Mouse (Mus musculus): ENCODE results near the gene Fbxo47.
"Not testable (repeated sequence)": the region's sequence is repeated elsewhere in the genome, so short reads cannot be mapped to it uniquely, and the experiment has no call there.

Gene Fbxo47

DNA sequence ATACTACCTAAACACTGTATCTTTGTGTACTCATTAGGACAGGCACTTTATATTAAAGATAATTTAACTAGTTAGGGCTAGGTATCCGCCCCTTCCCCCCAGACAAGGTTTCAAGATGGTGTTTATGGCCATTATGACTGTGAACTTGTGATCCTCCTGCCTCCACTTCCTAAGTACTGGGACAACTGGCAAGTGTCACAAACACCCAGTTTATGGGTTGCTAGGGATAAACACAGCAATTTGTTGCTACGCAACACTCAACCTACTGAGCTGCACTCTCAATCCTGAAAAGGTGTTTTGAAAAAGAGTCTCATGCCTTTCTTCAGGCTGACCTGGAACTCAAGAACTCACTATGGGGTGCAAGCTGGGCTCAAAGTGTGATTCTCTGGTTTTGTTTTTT is 6.6 kb downstream of the Fbxo47 start:
- no peak for DNase-seq

DNA sequence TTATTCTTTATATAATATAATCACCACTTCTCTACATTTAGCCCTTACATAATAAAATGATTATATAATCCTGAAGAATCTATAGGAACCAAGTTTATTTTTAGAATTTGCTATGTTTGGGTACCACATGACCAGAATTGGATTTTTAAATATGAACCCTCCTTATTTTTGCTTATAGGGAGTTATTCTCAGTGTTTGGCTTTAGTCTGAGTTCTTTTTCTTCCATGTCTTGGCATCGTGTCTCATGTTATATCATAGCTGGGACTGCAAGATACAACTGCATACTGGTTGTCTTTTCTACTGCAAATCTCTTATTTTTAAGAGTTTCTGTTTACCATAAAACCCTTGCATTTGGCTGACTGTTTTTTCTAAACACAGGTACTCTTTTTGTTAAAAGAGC is 9.6 kb downstream of the Fbxo47 start:
- no peak for DNase-seq

DNA sequence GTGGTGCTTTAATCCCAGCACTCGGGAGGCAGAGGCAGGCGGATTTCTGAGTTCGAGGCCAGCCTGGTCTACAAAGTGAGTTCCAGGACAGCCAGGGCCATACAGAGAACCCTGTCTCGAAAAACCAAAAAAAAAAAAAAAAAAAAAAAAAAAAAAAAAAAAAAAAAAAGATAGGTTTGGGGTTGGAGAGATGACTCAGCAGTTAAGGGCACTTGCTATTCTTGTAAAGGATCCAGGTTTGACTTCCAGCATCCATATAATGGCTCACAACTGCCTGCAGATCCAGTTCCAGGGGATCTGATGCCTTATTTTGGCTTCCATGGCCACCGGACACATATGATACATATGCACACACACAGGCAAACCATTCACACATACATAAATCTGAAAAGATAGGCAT is 11.6 kb downstream of the Fbxo47 start:
- DNase-seq: not testable (repeated sequence)

DNA sequence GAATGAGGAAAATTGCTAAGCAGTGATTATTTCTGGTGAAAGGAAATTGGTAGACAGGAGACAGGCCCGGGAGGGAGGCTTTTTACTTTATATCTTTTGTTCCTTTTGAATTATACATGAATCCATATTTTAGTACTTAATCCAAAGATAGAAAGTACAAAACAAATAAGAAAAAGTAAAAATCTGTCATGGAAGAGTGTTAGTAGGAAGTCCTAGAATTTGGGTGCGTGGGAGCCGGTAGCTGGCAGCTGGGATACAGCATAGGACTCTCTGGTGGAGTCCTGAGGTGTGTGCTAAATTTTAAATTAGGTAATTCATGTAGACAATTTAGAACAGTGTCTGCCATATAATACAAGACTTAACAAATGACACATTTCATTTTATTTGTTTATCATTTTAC is 16.4 kb downstream of the Fbxo47 start:
- DNase-seq: no peak

DNA sequence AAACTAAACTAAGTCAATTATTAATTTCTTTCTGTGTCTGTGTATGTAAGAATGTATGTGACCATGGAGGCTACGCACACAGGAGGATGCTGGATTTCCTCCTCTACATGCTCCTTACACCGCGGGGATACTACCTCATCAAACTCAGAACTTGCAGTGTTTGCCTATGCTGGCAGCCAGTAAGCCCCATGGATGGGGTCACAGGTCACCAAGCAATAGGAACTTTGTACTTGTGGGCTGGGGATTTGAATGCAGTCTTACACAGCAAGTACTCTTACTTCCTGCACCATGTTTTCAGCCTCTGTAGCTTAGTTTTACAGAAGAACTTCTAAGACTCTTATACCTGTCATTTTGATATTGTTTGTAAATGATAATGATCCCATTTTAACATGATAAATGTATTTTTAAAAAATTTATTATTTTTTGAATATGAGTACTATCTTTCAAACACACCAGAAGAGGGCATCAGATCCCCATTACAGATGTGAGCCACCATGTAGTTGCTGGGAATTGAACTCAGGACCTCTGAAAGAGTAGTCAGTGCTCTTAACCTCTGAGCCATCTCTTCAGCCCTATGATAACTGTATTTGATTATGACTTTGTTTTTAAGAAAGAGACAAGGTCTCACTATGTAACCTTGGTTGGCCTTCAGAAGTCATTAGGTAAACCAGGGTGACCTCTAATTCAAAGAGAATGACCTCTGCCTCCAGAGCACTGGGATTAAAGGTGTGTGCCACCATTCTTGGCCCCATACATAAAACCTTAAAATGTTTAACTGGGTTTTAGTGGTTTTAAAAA is 17.7 kb downstream of the Fbxo47 start:
- DNase-seq: no peak

DNA sequence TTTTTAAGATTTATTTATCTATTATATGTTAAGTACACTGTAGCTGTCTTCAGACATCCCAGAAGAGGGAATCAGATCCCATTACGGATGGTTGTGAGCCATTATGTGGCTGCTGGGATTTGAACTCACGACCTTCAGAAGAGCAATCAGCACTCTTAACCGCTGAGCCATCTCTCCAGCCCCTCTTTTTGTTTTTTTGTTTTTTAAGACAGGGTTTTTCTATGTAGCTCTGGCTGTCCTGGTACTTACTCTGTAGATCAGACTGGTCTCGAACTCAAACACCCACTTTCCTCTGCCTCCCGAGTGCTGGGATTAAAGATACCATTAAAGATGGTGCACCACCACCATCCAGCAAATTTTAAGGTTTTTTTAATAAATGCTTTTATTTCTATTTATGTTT is 18.5 kb downstream of the Fbxo47 start:
- DNase-seq: no peak

DNA sequence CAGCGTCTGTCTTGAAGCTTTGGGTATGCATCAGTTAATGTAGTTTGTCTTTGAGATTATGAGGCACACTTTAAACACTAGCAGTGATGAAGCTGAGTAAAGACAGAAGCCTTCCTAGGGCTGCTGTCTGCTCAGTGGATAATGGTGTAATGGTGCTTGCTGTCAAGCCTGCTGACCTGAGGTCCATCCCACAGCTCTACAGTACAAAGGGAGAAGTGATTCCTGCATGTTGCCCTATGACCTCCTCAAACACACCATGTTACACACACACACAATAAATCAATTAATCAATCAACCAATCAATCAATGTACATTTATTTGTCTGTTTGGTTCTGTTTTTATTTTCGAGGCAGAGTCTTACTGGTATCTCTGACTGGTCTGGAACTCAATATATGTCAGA is 21.8 kb downstream of the Fbxo47 start:
- DNase-seq: no peak

DNA sequence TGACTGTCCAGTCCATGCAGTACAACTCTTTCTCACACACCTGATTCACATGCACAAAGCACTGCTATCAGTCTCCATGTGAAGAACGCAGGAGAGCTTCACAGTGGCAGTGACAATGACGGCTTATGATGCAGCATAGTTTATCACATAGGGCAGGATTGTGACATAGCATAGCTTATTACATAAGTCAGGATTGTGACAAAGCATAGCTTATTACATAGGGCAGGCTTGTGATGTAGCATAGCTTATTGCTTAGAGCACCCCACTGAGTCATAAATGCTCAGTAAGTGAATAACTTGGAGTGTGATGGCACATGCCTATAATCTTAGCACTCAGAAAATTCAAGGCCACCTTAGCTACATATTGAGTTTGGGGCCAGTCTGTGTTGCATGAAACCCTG is 28.5 kb downstream of the Fbxo47 start:
- DNase-seq: no peak

DNA sequence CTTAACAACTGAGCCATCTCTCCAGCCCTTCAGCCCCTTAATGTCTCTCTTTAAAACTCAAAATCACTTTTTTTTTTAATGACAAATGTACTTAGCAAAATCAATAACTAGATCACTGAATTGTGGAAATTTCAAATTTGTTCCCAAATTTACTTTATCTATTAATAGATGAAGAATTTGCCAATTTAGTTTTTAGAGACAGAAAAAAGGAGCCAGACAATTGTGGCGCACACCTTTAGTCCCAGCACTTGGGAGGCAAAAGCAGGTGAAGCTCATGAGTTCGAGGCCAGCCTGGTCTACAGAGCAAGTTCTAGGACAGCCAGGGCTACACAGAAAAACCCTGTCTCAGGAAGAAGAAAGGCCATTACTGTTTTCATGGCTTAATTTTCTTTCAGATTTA is 32.4 kb downstream of the Fbxo47 start:
- no peak for DNase-seq

DNA sequence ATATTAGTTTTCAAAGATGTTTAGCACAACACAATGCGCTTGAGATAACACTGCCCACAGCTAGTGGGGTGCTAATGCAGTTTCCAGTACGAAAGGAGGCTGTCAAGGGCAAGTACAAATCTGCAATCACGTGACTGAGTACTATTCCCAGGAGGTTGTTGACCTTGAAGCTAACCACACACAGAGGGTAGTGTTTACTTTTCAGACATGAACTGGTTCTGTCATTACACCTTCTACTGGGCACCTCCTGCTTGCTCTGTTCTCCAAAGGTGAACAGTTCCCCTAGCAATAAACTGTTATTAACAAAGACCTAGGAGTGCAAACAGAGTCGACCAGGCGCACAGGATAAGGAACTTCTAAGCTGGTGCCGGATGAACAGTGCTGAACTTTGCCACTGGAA is 33.6 kb downstream of the Fbxo47 start:
- no peak for DNase-seq

DNA sequence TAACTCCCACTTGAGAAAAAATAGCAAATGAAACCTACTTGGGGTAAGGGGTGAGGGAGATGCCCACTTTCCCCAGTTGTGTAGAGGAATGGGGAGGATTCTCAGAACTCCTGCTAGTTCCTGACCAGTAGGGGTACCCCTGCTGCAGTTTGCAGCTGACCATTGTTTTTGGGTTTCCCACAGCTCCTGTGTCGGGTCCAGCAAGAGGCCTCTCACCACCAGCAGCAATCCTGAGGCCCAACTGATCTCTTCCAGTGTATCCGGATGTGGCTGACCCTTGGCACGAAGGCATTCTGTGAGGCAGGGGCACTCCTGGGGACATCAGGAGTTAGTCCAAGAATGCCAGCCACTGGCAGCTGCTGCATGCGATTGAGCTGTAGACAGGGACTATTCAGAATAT is 42.0 kb downstream of the Fbxo47 start:
- no peak for DNase-seq

DNA sequence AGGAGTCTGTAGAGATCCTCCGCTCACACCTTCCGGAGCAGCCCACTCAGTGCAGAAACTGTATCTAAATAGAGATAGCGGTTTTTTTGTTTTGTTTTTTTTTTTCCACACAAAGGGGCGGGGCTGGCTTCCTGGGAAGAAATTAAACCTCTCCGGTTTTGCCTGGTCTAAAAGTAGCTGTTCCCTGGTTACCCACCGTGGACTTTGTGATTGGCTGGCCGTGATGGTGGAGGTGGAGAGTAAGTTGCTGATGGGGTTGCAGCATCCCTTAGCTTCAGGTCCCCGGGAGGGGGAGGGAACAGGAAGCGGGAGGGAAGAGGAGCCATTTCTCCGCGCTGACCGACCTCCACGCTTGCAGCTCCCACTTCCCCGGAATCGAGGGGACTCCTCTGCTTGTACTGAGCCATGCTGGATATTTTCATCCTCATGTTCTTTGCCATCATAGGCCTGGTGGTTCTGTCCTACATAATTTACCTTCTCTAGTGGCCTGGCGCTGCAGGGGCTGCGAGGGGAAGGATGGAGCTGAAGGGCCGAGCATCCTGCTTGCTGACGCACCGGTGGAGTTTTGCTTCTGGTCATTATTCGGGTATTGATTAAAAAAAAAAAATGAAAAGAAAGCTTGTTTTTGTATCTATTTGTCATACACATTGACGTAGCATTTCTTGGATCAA is 42.8 kb downstream of the Fbxo47 start:
- DNase-seq: peak; percentile 71

DNA sequence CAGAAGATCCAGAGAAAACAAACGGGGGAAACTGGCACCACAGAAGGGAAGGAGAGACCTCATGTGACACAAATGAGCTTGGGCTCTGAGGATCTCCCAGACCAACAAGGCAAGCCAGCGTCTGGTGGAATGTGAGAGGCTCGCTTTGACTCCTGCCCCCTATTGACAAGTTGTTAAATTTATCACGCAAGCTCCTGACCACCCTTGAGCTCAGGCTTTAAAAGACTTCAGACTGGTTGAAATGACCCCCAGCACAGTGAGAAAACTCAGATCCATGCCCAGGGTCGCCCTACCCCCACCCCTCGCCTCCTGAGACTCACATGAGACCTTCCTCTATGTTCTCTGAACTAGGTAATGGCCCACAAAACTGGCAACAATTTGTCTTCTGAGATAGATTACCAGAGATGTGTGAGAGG is 43.4 kb downstream of the Fbxo47 start, which contains the start of gene B230217C12Rik:
B230217C12Rik (plus strand) TSS at position 242 of the 416 bp plus-strand sequence.
- no peak for DNase-seq

DNA sequence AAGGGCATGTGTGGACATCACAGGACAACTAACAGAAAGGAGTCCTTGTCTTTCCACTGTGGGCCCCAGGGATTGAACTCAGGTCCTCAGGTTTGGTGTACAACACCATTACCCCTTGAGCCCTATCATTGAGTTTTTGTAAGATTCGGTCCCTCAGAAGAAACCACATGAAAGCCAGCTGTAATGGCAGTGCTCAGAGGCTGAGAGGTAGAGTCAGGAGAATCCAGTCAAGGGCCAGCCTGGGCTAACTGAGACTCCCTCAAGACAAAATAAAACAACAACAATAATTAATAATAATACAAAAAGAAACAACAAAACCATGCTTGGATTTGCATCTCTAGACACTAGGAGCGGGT is 43.8 kb downstream of the Fbxo47 start:
- DNase-seq: no peak

DNA sequence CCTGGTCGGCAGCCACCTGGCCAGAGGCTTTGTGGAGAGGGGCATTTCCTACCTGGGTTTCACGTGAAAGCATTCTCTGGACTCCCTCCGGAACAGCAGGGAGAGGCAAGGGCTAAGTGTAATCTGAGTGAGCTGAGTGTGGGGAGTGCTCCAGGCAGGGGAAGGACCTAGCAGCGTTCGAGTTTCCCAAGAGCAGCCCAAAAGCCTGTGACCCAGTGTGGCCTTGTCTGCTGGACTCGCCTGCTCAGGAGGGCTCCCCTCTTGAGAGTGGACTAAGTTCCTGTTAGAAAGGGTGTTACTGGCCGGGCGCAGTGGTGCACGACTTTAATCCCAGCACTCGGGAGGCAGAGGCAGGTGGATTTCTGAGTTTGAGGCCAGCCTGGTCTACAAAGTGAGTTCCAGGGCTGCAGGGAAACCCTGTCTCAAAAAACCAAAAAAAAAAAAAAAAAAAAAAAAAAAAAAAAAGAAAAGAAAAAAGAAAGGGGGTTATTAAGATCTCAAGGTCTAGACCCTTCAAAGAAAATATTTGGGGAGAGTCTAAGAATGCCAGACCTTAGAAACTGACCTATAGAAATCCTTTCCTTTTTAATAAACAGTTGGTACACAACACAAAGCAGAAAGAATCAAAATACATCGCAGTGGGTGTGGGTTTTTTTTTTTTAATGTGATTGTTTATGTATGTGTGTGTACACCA is 44.4 kb downstream of the Fbxo47 start:
- no peak for DNase-seq

DNA sequence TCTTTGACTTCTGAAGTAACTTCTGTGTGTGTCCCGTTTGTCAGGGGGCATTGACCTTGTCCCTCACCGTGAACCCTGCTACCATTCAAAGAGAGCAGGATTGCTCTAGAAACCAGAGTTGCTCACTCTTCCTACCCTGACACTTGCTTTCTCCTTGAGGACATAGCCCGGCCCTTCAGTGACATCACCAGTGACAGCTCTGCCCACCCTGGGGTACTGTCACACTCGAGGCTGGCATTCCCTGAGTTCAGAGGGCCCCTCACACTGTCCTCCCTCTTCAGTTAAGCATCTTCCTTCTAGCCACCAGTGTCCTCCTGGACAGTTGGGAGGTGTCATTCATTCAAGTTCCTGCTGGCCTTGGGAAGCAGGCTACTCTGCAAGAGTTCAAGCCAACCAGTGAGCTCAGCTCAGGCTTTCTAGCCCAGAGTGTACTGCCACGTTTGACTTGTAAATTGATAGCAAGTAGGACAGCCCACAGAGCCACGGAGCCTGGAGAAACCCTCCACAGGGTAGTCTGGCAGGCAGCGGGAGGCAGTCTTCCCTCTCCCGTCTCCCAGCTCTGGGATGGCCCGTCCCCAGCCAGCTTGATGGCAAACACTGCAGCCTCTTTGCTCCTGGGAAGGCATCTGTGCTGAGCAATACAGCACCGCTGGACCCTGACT is 45.0 kb downstream of the Fbxo47 start:
- DNase-seq: no peak

DNA sequence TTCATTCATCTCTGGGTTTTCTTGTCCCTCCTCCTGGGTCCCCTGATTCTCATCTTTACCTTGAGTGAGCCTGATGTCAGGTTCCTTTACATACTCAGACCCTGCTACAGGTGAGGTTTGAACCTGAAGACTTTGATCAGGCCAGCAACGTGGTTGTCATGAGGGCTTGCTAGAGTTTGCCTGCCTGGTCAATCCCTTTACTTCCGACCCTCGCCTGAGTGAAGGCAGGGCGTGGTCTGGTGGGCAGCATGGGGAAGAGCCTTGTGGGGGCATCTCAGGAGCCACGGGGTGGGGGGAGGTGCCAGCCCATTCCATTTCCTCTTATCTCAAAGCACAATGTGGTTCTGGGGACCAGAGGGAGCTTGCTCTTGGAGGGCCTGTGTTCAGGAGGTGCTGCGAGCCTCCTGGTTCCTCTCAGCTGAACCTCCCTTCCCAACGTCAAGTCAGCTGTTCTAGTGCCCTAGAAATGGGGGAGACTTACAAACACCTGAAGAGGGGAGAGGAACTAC is 46.3 kb downstream of the Fbxo47 start:
- DNase-seq: no peak

DNA sequence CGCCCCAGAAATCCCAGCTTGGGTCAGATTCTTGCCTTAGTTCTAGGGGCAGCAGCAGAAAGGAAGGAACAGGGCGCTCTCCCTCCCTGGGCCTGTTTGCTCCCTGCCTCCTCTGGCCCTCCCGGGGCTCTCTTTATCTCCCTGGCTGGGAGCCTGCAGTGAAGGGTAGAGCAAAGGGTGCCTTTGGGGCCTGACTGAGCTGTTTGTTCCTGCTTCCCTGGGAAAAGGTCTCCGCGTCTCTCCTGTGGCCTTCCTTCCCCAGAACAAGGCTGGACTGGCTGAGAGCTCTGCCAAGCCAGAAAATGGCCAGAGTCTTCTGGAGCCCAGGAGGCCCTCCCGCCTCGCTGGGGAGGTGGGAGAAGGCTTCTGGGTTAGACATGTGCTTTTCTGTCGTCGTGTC is 46.9 kb downstream of the Fbxo47 start:
- DNase-seq: not testable (repeated sequence)

DNA sequence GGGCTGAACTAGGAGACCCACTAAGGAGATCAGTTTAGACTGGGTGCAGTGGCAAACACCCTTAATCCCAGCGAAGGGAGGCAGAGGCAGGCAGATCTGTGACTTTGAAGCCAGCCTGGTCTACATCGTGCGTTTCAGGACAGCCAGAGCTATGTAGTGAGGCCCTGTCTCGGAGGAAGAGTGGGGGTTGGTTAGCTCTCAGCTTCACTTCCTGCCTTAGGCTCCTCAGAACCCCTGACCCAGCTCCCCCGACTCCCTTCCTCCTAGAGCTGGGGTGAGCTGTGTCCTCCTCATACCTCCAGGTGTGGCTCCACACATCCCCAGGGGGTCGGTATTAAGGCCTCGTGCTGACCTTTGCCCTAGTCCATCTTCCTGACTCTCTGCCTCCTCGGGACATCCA is 47.4 kb downstream of the Fbxo47 start:
- DNase-seq: peak; percentile 44

DNA sequence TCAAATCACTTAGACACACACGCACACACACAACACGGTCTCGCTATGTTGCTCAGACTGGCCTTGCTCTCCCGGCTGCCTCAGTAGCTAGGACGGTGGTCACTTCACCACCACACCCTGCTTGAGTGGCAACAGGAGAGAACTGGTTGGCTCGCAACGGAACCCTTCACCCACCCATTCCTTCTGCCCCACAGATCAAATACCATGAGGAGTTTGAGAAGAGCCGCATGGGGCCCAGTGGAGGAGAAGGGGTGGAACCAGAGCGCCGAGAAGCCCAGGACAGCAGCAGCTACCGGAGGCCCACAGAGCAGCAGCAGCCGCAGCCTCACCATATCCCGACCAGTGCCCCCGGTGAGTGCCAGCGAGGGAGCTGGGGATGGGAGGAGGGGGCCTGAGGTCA is 50.6 kb downstream of the Fbxo47 start:
- DNase-seq: no peak

DNA sequence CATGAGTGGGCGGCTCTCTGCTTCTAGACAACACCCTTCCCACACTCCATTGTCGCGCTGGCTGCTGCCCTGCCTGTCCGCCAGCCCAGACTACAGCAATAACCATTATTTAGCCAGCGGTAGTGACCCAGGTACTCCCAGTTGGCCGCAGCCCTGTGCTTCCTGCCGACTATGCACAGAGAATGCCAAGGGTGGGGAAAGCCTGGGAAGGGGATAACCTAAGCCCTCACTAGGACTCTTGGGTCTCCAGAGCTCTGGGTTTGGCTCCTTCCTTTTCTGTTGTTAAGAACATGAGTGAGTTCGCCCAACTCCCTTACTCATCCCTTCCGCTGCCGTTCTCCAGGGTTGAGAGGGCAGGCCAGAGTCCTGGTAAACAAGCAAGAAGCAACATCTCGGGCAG is 52.0 kb downstream of the Fbxo47 start:
- no peak for DNase-seq

DNA sequence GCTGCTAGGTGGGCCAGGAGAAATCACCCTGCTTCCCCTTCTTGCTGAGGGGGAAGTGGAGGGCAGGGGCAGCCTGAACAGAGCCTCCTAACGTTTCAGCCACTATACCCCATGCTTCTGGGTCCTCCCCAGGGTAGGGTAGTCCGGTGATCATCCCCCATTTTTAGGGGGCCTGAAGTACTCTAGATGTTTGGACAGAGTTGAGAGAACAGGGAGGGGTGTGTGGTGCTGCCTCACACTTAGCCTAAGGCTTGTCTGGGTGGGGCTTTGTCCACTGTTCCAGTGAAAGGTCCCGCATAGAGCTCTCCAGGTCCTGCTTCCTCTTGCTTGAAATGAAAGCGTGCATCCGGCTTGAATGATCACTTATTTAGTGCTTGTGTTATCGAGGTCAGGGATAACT is 53.5 kb downstream of the Fbxo47 start:
- no peak for DNase-seq

DNA sequence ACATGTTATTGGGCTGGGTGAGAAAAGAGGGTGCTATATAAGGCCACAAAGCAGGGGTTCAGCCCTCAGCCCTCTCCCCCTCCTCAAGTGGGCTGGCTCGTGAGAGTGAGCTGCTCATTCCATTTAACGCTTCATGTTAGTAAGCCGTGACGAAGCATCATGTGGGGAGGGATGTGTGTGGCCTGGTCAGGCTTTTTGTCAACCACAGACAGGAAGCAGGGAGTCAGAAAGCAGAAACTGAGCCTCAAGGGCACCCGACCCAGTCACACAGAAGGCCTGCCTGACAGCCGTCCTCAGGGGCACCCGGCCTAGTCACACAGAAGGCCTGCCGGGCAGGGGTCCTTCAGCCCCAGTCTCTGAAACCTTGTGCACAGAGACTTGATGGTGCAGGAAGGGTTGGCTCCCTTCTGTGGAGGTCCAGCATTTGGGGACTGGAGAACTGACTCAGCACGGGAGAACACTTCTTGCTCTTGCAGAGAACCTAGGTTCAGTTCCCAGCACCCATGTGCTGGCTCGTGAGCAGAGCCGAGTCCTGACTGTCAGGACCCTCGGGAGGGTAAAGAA is 54.0 kb downstream of the Fbxo47 start:
- DNase-seq: no peak
